Mouse (Mus musculus) C2C12 (cell line): ENCODE results near the gene Elf2. TPM values are rescaled to one million over a fixed set of nuclear protein-coding genes. Genes with fewer than 3 reads are reported as not detected.

Experiments used
- H3K27me3 ChIP-seq: one replicate; pipeline ENCODE4 v1.6.1; 2011; ENCODE audit not compliant: control insufficient read depth, insufficient read depth, insufficient read length
- H3K36me3 ChIP-seq: one replicate; pipeline ENCODE4 v1.6.1; 2011; ENCODE audit not compliant: control insufficient read depth, insufficient read depth
- H3K4me3 ChIP-seq: one replicate; pipeline ENCODE4 v1.5.1; 2011; ENCODE audit warnings: mild to moderate bottlenecking, control low read depth; ENCODE audit not compliant: poor library complexity, insufficient read depth, severe bottlenecking
- H3K79me2 ChIP-seq: one replicate; pipeline ENCODE4 v1.6.1; 2011; ENCODE audit not compliant: control insufficient read depth, insufficient read depth
- H3K79me3 ChIP-seq: one replicate; pipeline ENCODE4 v1.6.1; 2011; ENCODE audit warnings: low read depth, control low read depth
- H3ac ChIP-seq: one replicate; pipeline ENCODE3; 2011; ENCODE audit warnings: low read depth; ENCODE audit not compliant: control insufficient read depth, insufficient read length
- CEBPB ChIP-seq: IDR thresholded peaks from one replicate; pipeline ENCODE4 v1.6.1; 2011; ENCODE audit warnings: low read depth, mild to moderate bottlenecking, control low read depth, moderate library complexity
- CTCF ChIP-seq: IDR thresholded peaks from one replicate; pipeline ENCODE4 v1.5.1; 2011; ENCODE audit not compliant: control insufficient read depth, insufficient read depth, insufficient read length
- FOSL1 ChIP-seq: IDR thresholded peaks from one replicate; pipeline ENCODE4 v1.8.0; 2011; ENCODE audit warnings: mild to moderate bottlenecking, low read length; ENCODE audit not compliant: poor library complexity, insufficient read depth, severe bottlenecking
- MAX ChIP-seq: IDR thresholded peaks from one replicate; pipeline ENCODE4 v1.6.1; 2011; ENCODE audit warnings: mild to moderate bottlenecking, control low read depth
- MYOD1 ChIP-seq: IDR thresholded peaks from one replicate; pipeline ENCODE4 v1.6.1; 2011; ENCODE audit warnings: low read depth; ENCODE audit not compliant: control insufficient read depth, insufficient read length
- MYOG ChIP-seq: IDR thresholded peaks from one replicate; pipeline ENCODE4 v1.6.1; 2011; ENCODE audit not compliant: control insufficient read depth, insufficient read length; ENCODE audit errors: extremely low read depth
- USF1 ChIP-seq: IDR thresholded peaks from one replicate; pipeline ENCODE4 v1.6.1; 2011; ENCODE audit warnings: low read depth, mild to moderate bottlenecking, control low read depth, moderate library complexity
- polyA plus RNA-seq: library from polyadenylated mRNA; unstranded; fragments of >200 nt; fragmentation: generic; extraction: Trizol; gene quantifications from one replicate; pipeline ENCODE4 v1.2.1, GENCODE M21; 2012; ENCODE audit warnings: missing spikeins

The Elf2 gene
- polyA plus RNA-seq, 1 experiment = 19.5 TPM

DNA sequence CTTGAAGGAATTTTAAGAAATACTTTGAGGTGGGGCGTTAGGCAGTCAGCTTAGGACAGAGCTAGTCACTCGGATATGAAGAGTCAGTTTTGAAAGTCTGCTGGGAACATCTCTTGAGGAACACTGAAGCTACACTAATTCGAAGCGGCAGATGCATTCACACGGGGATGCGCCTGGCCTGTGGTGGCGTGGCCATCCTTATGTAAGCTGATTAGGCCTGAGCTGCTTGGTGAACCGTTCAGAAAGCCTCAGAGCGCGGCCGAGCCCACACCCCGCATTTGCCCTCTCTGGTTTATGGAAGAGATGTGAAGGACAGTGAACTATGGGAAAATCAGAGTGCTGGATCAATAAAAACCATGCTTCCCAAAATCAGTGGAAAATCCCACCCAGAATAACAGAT is 42.9 kb upstream of the Elf2 start:
- Histone ChIP-seq H3K27me3 (no peaks in the 10 kb centered on the region), H3K79me2 (no peaks in the 10 kb centered on the region), H3K79me3 (no peaks in the 10 kb centered on the region), H3ac (no peak overlapping the region), H3K4me3 (no peak overlapping the region), H3K36me3 (no peaks in the 10 kb centered on the region)
- TF ChIP-seq FOSL1 (no peak), CTCF (no peak), CEBPB (no peak), MAX (no peak), MYOD1 (no peak), USF1 (no peak), MYOG (no peak)

- H3K79me3 ChIP-seq = no peaks in the 10 kb centered on the region
Measured at GRCm38 (mm10) chr3:51380660-51381014, 40.2 kb upstream of the Elf2 start.

GRCm38 (mm10) chr3:51379786-51380659 is 39.6 kb upstream of the Elf2 start:
- Histone ChIP-seq H3K79me2 (no peaks in the 10 kb centered on the region), H3K27me3 (no peaks in the 10 kb centered on the region), H3ac (no peak overlapping the region), H3K79me3 (no peaks in the 10 kb centered on the region), H3K4me3 (no peak overlapping the region), H3K36me3 (no peaks in the 10 kb centered on the region)
- TF ChIP-seq MYOD1 (no peak), CEBPB (no peak), MYOG (no peak), CTCF (no peak), FOSL1 (no peak), USF1 (no peak), MAX (no peak)

More at GRCm38 (mm10) chr3:51380660-51381014, 40.2 kb upstream of the Elf2 start:
- no peak overlapping the region for H3K4me3 ChIP-seq
- no peaks in the 10 kb centered on the region for H3K79me2 ChIP-seq
- H3ac ChIP-seq = no peak overlapping the region
- TF ChIP-seq MYOG (no peak), CTCF (no peak), CEBPB (no peak), MAX (no peak), FOSL1 (no peak), MYOD1 (no peak), USF1 (no peak)
- H3K27me3 ChIP-seq = no peaks in the 10 kb centered on the region
- no peaks in the 10 kb centered on the region for H3K36me3 ChIP-seq

DNA sequence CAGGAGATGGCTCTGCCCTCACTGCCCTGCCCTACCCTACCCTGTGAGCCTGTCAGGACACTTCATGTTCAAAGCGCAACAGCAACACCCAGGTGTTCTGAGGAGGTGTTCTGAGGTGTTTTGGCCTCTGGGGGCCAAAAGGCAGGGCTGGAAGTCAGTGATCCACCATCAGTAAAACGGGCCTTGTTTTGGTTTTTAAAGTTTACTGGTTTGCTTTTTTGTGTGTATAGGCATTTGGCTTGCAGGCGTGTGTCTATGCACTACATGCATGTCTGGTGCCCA is 38.1 kb upstream of the Elf2 start:
- H3K27me3 ChIP-seq = no peaks in the 10 kb centered on the region
- TF ChIP-seq MYOG (no peak), FOSL1 (no peak), USF1 (no peak), MAX (no peak), CTCF (no peak), MYOD1 (no peak), CEBPB (no peak)
- H3K79me2 ChIP-seq = no peaks in the 10 kb centered on the region
- H3ac ChIP-seq = no peak overlapping the region
- no peak overlapping the region for H3K4me3 ChIP-seq
- no peaks in the 10 kb centered on the region for H3K36me3 ChIP-seq
- H3K79me3 ChIP-seq = no peaks in the 10 kb centered on the region

DNA sequence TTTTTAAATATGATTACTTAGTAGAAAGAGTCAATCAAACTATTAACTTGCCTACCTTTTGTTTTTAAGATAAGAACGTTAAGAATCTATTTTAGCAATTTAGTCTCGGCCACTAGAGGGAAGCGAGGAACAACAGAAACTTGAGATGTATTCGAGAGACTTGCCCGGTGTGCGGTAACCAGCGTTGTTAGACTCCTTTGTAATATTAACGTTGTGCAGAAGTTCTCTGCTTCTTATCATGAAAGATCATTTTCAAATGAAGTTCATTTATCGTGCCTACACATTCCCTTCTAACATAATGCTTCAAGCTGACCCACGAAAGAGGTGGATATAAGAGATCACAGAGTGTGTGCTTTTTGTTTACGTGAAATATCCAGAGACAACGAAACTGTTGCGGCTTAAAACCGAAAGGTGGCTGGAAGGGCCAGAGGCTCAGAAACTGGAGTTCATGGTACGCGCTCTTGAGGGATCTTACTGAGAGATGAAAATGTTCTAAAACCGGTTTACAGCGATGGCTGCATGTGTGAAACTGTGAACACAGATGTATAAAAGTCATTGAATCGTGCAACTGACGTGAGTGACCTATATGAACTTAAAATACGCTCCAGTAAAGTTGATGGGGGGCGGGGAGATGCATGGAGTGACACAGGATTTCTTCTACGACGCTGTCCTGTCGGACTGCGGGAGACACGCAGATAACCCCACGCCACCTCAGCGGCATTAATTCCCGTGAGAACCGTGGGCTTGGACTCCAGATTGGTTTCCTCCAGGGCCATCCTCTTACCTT is 37.6 kb upstream of the Elf2 start:
- H3K27me3 ChIP-seq = no peaks in the 10 kb centered on the region
- no peak overlapping the region for H3K4me3 ChIP-seq
- TF ChIP-seq FOSL1 (no peak), CEBPB (no peak), MYOD1 (no peak), USF1 (no peak), MYOG (no peak), CTCF (no peak), MAX (no peak)
- H3K79me2 ChIP-seq = no peaks in the 10 kb centered on the region
- H3ac ChIP-seq = no peak overlapping the region
- H3K79me3 ChIP-seq = no peaks in the 10 kb centered on the region
- no peaks in the 10 kb centered on the region for H3K36me3 ChIP-seq
